Mouse (Mus musculus): ENCODE results near the gene Spsb1.

Gene Spsb1

GRCm38 (mm10) chr4:149854770-149855169, 100.1 kb downstream of the Spsb1 start:
- DNase-seq = no peak

DNA sequence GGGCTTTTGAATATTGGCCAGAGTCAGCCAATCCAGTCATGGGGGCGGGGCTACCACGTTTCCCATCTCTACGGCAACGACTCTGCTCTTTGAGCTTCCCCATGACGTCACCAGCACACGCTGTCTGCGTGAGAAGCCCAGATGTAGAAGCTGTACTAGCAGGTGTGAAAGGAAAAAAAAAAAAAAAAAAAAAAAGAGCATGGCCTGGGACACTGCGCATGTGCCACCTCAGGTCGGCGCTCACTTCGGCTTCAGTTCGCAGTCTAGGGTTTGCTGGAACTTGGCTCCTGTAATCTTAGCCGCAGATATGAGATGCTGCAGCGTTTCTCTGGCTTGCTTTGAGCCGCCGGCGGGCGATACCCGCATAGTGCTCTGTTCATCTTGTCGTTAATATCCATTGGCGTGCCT, 100.5 kb downstream of the Spsb1 start:
- DNase-seq = peak; percentile 84 to 91

DNA sequence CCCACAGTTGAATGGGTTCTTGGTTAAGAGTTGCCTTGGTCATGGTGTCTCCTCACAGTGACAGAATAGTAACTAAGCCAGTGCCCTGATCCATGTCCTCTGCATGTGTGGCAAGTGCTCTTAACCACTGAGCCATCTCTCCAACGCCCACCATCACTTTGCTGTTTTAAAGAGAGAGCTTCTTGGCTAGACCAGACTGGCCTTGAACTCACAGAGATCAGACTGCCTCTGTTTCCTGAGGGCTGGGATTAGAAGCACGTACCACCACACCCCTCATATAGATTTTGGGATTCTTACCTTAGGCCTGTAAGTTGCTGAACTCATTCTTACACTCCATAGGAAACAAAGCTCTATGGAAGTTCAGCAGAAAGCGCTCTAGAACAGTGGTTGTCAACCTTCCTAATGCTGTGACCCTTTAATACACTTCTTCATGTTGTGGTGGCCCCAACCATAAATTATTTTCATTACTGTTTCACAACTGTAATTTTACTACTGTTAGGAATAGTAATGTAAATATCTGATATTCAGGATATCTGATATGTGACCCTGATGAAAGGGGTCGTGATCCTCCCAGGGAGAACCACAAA, 101.1 kb downstream of the Spsb1 start:
- DNase-seq = no peak

GRCm38 (mm10) chr4:149851554-149851953, 103.3 kb downstream of the Spsb1 start:
- DNase-seq = no peak

DNA sequence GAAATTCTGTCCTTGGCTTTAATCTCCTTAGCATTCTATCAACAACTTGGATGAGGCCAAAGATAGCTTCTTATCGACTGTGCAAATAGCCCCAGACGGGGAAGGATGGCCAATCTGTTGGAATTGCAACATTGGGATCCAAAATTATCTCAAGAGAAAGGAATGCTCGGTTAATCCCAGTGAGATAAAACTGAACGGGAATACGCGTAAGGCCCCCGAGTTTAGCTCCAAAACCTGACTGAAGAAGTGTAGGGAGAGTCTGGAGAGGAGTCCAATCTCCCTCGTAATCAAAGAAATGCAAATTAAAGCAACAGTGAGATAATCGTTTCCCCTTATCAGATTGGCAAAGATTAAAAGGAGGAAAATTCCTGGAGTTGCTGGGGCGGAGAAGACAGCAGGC, 104.2 kb downstream of the Spsb1 start:
- DNase-seq = no peak

DNA sequence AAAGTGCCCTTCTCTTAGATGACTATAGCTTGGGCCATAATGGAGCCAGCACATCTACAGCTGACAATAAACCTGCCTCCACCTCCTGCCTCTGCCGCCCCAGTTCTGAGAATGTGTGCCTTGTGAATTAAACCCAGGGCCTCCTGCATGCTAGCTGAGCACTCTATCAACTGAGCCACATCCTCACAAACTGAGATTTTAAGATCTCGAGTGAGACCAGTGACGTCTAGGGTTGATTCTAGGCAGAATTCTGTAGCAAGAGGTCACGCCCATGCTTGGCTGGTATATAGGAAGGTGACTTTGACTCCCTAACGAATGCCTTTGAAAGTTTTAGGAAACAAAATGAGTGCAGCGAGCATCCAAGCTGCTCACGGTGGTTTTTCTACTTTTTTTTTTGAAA, 104.8 kb downstream of the Spsb1 start:
- DNase-seq = no peak

DNA sequence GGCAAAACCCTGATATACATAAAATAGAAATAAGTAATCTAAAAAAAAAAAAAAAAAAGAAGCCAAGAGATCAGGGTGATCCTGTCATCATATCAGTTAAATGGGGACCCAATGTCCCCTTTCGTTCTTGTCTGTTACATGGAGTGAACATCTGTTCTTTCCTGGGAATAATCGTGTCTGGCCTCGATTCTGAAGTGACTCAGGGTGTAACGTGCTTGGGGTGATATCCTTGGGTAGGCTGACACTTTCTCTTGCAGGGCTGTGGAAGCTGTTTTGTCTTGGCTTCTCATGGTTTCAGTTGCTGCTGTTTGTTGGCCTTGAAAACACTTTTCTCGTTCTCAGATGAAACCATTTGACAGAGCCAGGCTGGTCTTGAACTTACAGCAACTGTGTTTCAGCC, 105.8 kb downstream of the Spsb1 start:
- no peak for DNase-seq

DNA sequence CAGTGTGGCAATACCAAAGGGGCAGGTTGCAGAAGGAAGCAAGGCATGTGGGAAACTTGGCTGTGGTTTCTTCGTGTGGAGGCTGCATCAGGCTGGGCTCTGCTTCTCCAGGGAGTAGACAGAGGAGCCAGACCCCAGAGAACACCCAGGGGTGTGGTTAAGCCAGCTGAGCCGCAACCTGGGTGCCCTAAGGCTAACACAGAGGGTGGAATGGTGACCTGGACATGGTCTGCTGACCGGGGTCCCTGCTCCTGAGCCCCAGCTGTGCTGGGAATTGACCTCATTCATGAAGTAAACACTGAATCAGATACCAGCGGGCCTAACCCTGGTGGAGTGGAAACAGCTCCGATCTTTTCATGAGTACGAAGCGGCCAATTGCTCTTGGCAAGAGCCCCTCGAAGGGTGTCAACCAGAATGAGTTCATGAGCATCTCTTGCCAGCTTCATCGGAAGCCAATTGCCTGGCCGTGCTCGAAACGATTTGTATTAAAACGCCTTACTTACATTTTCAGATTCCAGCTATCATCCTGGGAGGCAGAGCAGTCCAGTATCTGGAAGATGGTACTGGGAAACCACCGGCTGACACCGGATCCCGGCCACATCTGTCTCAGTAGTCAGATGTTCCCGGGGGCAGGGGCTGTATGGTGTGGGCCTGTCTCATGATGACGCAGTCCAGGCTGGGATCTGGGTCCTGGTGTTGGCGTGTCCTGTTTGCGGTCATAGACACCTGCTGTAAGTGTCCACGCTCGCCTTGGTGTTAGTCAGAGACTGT, 107.8 kb downstream of the Spsb1 start:
- no peak for DNase-seq

All from thymus, postnatal 36 days (tissue).